Mouse (Mus musculus): ENCODE results near the gene Zfp286. TPM values are rescaled to one million over a fixed set of nuclear protein-coding genes. Genes with fewer than 3 reads are reported as not detected.
A peak's percentile ranks its signal among the peaks of the same experiment; 100 is the strongest.

Gene Zfp286
- polyA plus RNA-seq, 1 experiment from 2014 or later, result 38.8 TPM

- ATAC-seq, result peak; percentile 43
- peaks cover 16% of the 10 kb centered on the region for H3K4me1 ChIP-seq (replicated peaks; ENCODE audit: control insufficient read depth, insufficient read depth, low read length)
- H3K9me3 ChIP-seq (ENCODE audit: control insufficient read depth, low read length), result no peaks in the 10 kb centered on the region
- no peaks in the 10 kb centered on the region for H3K36me3 ChIP-seq (ENCODE audit: control insufficient read depth, insufficient read depth)
- H3K4me3 ChIP-seq (replicated peaks; ENCODE audit: low read length), result peak overlapping the region; percentile 39
- no peaks in the 10 kb centered on the region for H3K27me3 ChIP-seq (replicated peaks; ENCODE audit: control insufficient read depth, insufficient read depth, low read length)
- no peak overlapping the region for H3K27ac ChIP-seq (ENCODE audit: low read length)
- WGBS, result 23% methylated on average over 16 of the region's 16 CpGs
- peak overlapping the region; percentile 45 for H3K9ac ChIP-seq (replicated peaks; ENCODE audit: low read depth, low read length)
- peak overlapping the region; percentile 65 for H3K4me2 ChIP-seq (ENCODE audit: low read length)
Measured at GRCm38 (mm10) chr11:62820661-62821437, 31.6 kb upstream of the Zfp286 start.

GRCm38 (mm10) chr11:62820059-62820541 lies 30.8 kb upstream of the Zfp286 start, which contains the start of gene Trim16:
Trim16 (plus strand) TSS chr11:62820231.
- Histone ChIP-seq H3K4me1 (replicated peaks; ENCODE audit: control insufficient read depth, insufficient read depth, low read length) (peaks cover 16% of the 10 kb centered on the region), H3K36me3 (ENCODE audit: control insufficient read depth, insufficient read depth) (no peaks in the 10 kb centered on the region), H3K4me3 (replicated peaks; ENCODE audit: low read length) (peak within 1 kb of the TSS; percentile 39), H3K9ac (replicated peaks; ENCODE audit: low read depth, low read length) (peak within 1 kb of the TSS; percentile 45), H3K27me3 (replicated peaks; ENCODE audit: control insufficient read depth, insufficient read depth, low read length) (no peaks in the 10 kb centered on the region), H3K27ac (ENCODE audit: low read length) (no peak within 1 kb of the TSS), H3K4me2 (ENCODE audit: low read length) (peak within 1 kb of the TSS; percentile 65), H3K9me3 (ENCODE audit: control insufficient read depth, low read length) (no peaks in the 10 kb centered on the region)
- peak; percentile 91 for ATAC-seq
- WGBS, result 4% methylated on average over 15 of the region's 15 CpGs

GRCm38 (mm10) chr11:62819059-62819686 lies 29.9 kb upstream of the Zfp286 start:
- Histone ChIP-seq H3K36me3 (ENCODE audit: control insufficient read depth, insufficient read depth) (no peaks in the 10 kb centered on the region), H3K4me2 (ENCODE audit: low read length) (no peak overlapping the region), H3K27me3 (replicated peaks; ENCODE audit: control insufficient read depth, insufficient read depth, low read length) (no peaks in the 10 kb centered on the region), H3K9me3 (ENCODE audit: control insufficient read depth, low read length) (no peaks in the 10 kb centered on the region), H3K27ac (ENCODE audit: low read length) (no peak overlapping the region), H3K4me3 (replicated peaks; ENCODE audit: low read length) (no peak overlapping the region), H3K4me1 (replicated peaks; ENCODE audit: control insufficient read depth, insufficient read depth, low read length) (peaks cover 16% of the 10 kb centered on the region), H3K9ac (replicated peaks; ENCODE audit: low read depth, low read length) (no peak overlapping the region)
- WGBS, result 94% methylated on average over 8 of the region's 8 CpGs
- no peak for ATAC-seq

- Histone ChIP-seq H3K4me3 (replicated peaks; ENCODE audit: low read length) (no peak overlapping the region), H3K4me1 (replicated peaks; ENCODE audit: control insufficient read depth, insufficient read depth, low read length) (peaks cover 16% of the 10 kb centered on the region), H3K4me2 (ENCODE audit: low read length) (no peak overlapping the region), H3K9ac (replicated peaks; ENCODE audit: low read depth, low read length) (no peak overlapping the region), H3K27ac (ENCODE audit: low read length) (no peak overlapping the region), H3K36me3 (ENCODE audit: control insufficient read depth, insufficient read depth) (no peaks in the 10 kb centered on the region), H3K9me3 (ENCODE audit: control insufficient read depth, low read length) (no peaks in the 10 kb centered on the region), H3K27me3 (replicated peaks; ENCODE audit: control insufficient read depth, insufficient read depth, low read length) (no peaks in the 10 kb centered on the region)
- 61% methylated on average over 6 of the region's 6 CpGs for WGBS
- ATAC-seq, result no peak
Measured at GRCm38 (mm10) chr11:62816591-62816990, 27.3 kb upstream of the Zfp286 start.

GRCm38 (mm10) chr11:62815438-62815837 lies 26.2 kb upstream of the Zfp286 start:
- Histone ChIP-seq H3K27me3 (replicated peaks; ENCODE audit: control insufficient read depth, insufficient read depth, low read length) (no peaks in the 10 kb centered on the region), H3K4me3 (replicated peaks; ENCODE audit: low read length) (no peak overlapping the region), H3K9me3 (ENCODE audit: control insufficient read depth, low read length) (no peaks in the 10 kb centered on the region), H3K9ac (replicated peaks; ENCODE audit: low read depth, low read length) (no peak overlapping the region), H3K4me1 (replicated peaks; ENCODE audit: control insufficient read depth, insufficient read depth, low read length) (peaks cover 10% of the 10 kb centered on the region), H3K36me3 (ENCODE audit: control insufficient read depth, insufficient read depth) (no peaks in the 10 kb centered on the region), H3K4me2 (ENCODE audit: low read length) (no peak overlapping the region), H3K27ac (ENCODE audit: low read length) (no peak overlapping the region)
- 86% methylated on average over 1 of the region's 1 CpGs for WGBS
- ATAC-seq, result no peak

GRCm38 (mm10) chr11:62814625-62815024 lies 25.4 kb upstream of the Zfp286 start:
- Histone ChIP-seq H3K9ac (replicated peaks; ENCODE audit: low read depth, low read length) (no peak overlapping the region), H3K27me3 (replicated peaks; ENCODE audit: control insufficient read depth, insufficient read depth, low read length) (no peaks in the 10 kb centered on the region), H3K36me3 (ENCODE audit: control insufficient read depth, insufficient read depth) (no peaks in the 10 kb centered on the region), H3K4me2 (ENCODE audit: low read length) (no peak overlapping the region), H3K9me3 (ENCODE audit: control insufficient read depth, low read length) (no peaks in the 10 kb centered on the region), H3K27ac (ENCODE audit: low read length) (no peak overlapping the region), H3K4me3 (replicated peaks; ENCODE audit: low read length) (no peak overlapping the region), H3K4me1 (replicated peaks; ENCODE audit: control insufficient read depth, insufficient read depth, low read length) (peaks cover 2% of the 10 kb centered on the region; the same call in 1 of the 2 replicates)
- WGBS, result 59% methylated on average over 4 of the region's 4 CpGs
- no peak for ATAC-seq

- Histone ChIP-seq H3K4me3 (replicated peaks; ENCODE audit: low read length) (no peak overlapping the region), H3K4me1 (replicated peaks; ENCODE audit: control insufficient read depth, insufficient read depth, low read length) (no peaks in the 10 kb centered on the region), H3K27me3 (replicated peaks; ENCODE audit: control insufficient read depth, insufficient read depth, low read length) (no peaks in the 10 kb centered on the region), H3K4me2 (ENCODE audit: low read length) (no peak overlapping the region), H3K36me3 (ENCODE audit: control insufficient read depth, insufficient read depth) (no peaks in the 10 kb centered on the region), H3K9ac (replicated peaks; ENCODE audit: low read depth, low read length) (no peak overlapping the region), H3K9me3 (ENCODE audit: control insufficient read depth, low read length) (no peaks in the 10 kb centered on the region), H3K27ac (ENCODE audit: low read length) (no peak overlapping the region)
- WGBS, result 74% methylated on average over 6 of the region's 6 CpGs
- no peak for ATAC-seq
Measured at GRCm38 (mm10) chr11:62813970-62814624, 24.8 kb upstream of the Zfp286 start.

GRCm38 (mm10) chr11:62813497-62813896 lies 24.2 kb upstream of the Zfp286 start:
- no peak overlapping the region for H3K4me3 ChIP-seq (replicated peaks; ENCODE audit: low read length)
- no peak overlapping the region for H3K9ac ChIP-seq (replicated peaks; ENCODE audit: low read depth, low read length)
- H3K9me3 ChIP-seq (ENCODE audit: control insufficient read depth, low read length), result no peaks in the 10 kb centered on the region
- H3K27ac ChIP-seq (ENCODE audit: low read length), result no peak overlapping the region
- 59% methylated on average over 1 of the region's 1 CpGs for WGBS
- H3K4me2 ChIP-seq (ENCODE audit: low read length), result no peak overlapping the region
- no peaks in the 10 kb centered on the region for H3K4me1 ChIP-seq (replicated peaks; ENCODE audit: control insufficient read depth, insufficient read depth, low read length)
- ATAC-seq, result no peak
- H3K27me3 ChIP-seq (replicated peaks; ENCODE audit: control insufficient read depth, insufficient read depth, low read length), result no peaks in the 10 kb centered on the region
- H3K36me3 ChIP-seq (ENCODE audit: control insufficient read depth, insufficient read depth), result no peaks in the 10 kb centered on the region

GRCm38 (mm10) chr11:62812268-62812667 lies 23.0 kb upstream of the Zfp286 start:
- no peak overlapping the region for H3K9ac ChIP-seq (replicated peaks; ENCODE audit: low read depth, low read length)
- no peak overlapping the region for H3K4me2 ChIP-seq (ENCODE audit: low read length)
- no peak for ATAC-seq
- H3K27ac ChIP-seq (ENCODE audit: low read length), result no peak overlapping the region
- no peaks in the 10 kb centered on the region for H3K4me1 ChIP-seq (replicated peaks; ENCODE audit: control insufficient read depth, insufficient read depth, low read length)
- no peaks in the 10 kb centered on the region for H3K9me3 ChIP-seq (ENCODE audit: control insufficient read depth, low read length)
- H3K36me3 ChIP-seq (ENCODE audit: control insufficient read depth, insufficient read depth), result no peaks in the 10 kb centered on the region
- WGBS, result 84% methylated on average over 6 of the region's 6 CpGs
- H3K4me3 ChIP-seq (replicated peaks; ENCODE audit: low read length), result no peak overlapping the region
- no peaks in the 10 kb centered on the region; the same call in 1 of the 2 replicates for H3K27me3 ChIP-seq (replicated peaks; ENCODE audit: control insufficient read depth, insufficient read depth, low read length)

Measured in forebrain, embryonic 16.5 days (tissue).